Mouse (Mus musculus) heart, adult 18-20 months (tissue): Measurements from ENCODE around the gene Grrp1. TPM values are rescaled to one million over a fixed set of nuclear protein-coding genes. Genes with fewer than 3 reads are reported as not detected.
A peak's percentile ranks its signal among the peaks of the same experiment; 100 is the strongest.

Experiments used
- DNase-seq, 2 experiments: peaks; one replicate each; pipeline ENCODE4 v3.0.0; 2021 to 2022; ENCODE audit warnings: mixed read lengths in 1 of 2
- total RNA-seq, 2 experiments: library from RNA; stranded (reverse); gene quantifications; 2 replicates each; pipeline ENCODE4 v1.2.3; 2021

Gene Grrp1
- total RNA-seq, 2 experiments from 2014 or later, result 5.1 to 6.3 TPM

GRCm38 (mm10) chr4:134245148-134245843, 8.6 kb downstream of the Grrp1 start, which contains the start of gene Zfp593:
TSS of gene Zfp593 (minus strand) at chr4:134245592.
- DNase-seq, result peak; percentile 94 to 98

- DNase-seq, result no peak
Observed at GRCm38 (mm10) chr4:134243516-134244250, 10.2 kb downstream of the Grrp1 start, which contains the start of gene E130218I03Rik. TSS of gene E130218I03Rik (plus strand) at chr4:134243662.

GRCm38 (mm10) chr4:134238686-134239085, 15.2 kb downstream of the Grrp1 start:
- no peak for DNase-seq

GRCm38 (mm10) chr4:134238279-134238651, 15.6 kb downstream of the Grrp1 start, which contains the start of gene Cnksr1:
TSS of gene Cnksr1 (minus strand) at chr4:134238399.
- peak; percentile 81 to 86 for DNase-seq

- peak in 1 of 2 experiments; percentile 28 for DNase-seq
Observed at GRCm38 (mm10) chr4:134237582-134238278, 16.2 kb downstream of the Grrp1 start.

GRCm38 (mm10) chr4:134234876-134235275, 19.0 kb downstream of the Grrp1 start:
- DNase-seq, result peak; percentile 51 to 67

GRCm38 (mm10) chr4:134230431-134230830, 23.5 kb downstream of the Grrp1 start:
- no peak for DNase-seq

GRCm38 (mm10) chr4:134227194-134227593, 26.7 kb downstream of the Grrp1 start, which contains the start of gene Catsper4:
TSS of gene Catsper4 (minus strand) at chr4:134227383.
- DNase-seq, result no peak

GRCm38 (mm10) chr4:134222793-134223600, 30.9 kb downstream of the Grrp1 start:
- no peak for DNase-seq

- DNase-seq, result no peak
Observed at GRCm38 (mm10) chr4:134206488-134207053, 47.3 kb downstream of the Grrp1 start.

- no peak for DNase-seq
Observed at GRCm38 (mm10) chr4:134203340-134203896, 50.5 kb downstream of the Grrp1 start.

GRCm38 (mm10) chr4:134202904-134203303, 51.0 kb downstream of the Grrp1 start, which contains the start of gene Gm7534:
TSS of gene Gm7534 (minus strand) at chr4:134203004.
- no peak for DNase-seq

Other genes with a start within 250 kb of the Grrp1 start
- gene Lin28a, start 235.3 kb downstream of the Grrp1 start, total RNA-seq, result not detected
- not detected for gene Zfp683, start 200.3 kb downstream of the Grrp1 start, total RNA-seq
- gene Crybg2, start 193.3 kb downstream of the Grrp1 start, total RNA-seq, result under 1 TPM in 1 of 2 experiments, not detected in 1; 0.08 TPM
- 10 to 100 TPM in 1 of 2 experiments, 1 to 10 TPM in 1; 5.8 to 20.9 TPM for gene Cd52, start 159.0 kb downstream of the Grrp1 start, total RNA-seq
- gene Ubxn11, start 151.5 kb downstream of the Grrp1 start, total RNA-seq, result 1 to 10 TPM; 2.0 to 2.4 TPM
- 10 to 100 TPM; 34.0 to 42.8 TPM for gene Sh3bgrl3, start 125.3 kb downstream of the Grrp1 start, total RNA-seq
- gene Cep85, start 67.0 kb downstream of the Grrp1 start, total RNA-seq, result 10 to 100 TPM; 40.4 to 41.9 TPM
- gene Gm7534, start 51.1 kb downstream of the Grrp1 start, total RNA-seq, result not detected
- not detected for gene Catsper4, start 26.7 kb downstream of the Grrp1 start, total RNA-seq
- gene Cnksr1, start 15.7 kb downstream of the Grrp1 start, total RNA-seq, result 1 to 10 TPM; 3.9 to 6.3 TPM
- not detected for gene E130218I03Rik, start 10.4 kb downstream of the Grrp1 start, total RNA-seq
- 1 to 10 TPM; 3.3 to 3.6 TPM for gene Zfp593, start 8.5 kb downstream of the Grrp1 start, total RNA-seq
- not detected for gene Gm30191, start 7.2 kb downstream of the Grrp1 start, total RNA-seq
- gene Pdik1l, start 33.8 kb upstream of the Grrp1 start, total RNA-seq, result 1 to 10 TPM; 4.8 to 8.0 TPM
- gene Trim63, start 61.0 kb upstream of the Grrp1 start, total RNA-seq, result 100 to 1,000 TPM; 195 to 199 TPM
- gene Slc30a2, start 89.1 kb upstream of the Grrp1 start, total RNA-seq, result under 1 TPM; 0.30 to 0.72 TPM
- 10 to 100 TPM; 19.7 to 19.8 TPM for gene Extl1, start 129.7 kb upstream of the Grrp1 start, total RNA-seq
- 1 to 10 TPM; 6.1 to 7.9 TPM for gene Pafah2, start 142.2 kb upstream of the Grrp1 start, total RNA-seq
- 10 to 100 TPM; 21.3 to 24.5 TPM for gene Stmn1, start 214.2 kb upstream of the Grrp1 start, total RNA-seq
- gene Paqr7, start 242.6 kb upstream of the Grrp1 start, total RNA-seq, result 10 to 100 TPM; 15.5 to 15.7 TPM